Mouse (Mus musculus): ENCODE measurements around the gene Higd1b. TPM values are rescaled to one million over a fixed set of nuclear protein-coding genes. Genes with fewer than 3 reads are reported as not detected.

Gene Higd1b
- polyA plus RNA-seq, 1 experiment from 2014 or later: not detected

DNA sequence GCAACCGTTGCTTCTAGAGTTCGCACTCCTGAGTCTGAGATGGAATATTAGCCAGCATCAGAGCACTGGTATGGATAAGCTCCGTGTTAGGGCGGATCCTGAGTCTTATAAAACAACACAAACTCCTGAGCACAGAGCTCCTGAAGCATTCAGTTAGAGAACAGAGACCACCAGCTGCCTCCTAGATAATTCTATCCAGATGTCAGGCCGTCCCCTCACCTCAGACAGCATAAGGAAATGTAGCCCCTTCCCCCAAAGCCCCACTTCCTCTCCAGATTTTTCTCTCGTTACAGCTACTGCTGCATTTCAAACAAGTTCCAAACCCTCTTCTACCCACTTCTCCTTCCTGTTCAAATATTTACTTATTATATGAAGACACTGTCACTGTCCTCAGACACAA lies 20.3 kb downstream of the Higd1b start:
- WGBS: 83% methylated on average over 6 of the region's 6 CpGs
- H3K27me3 ChIP-seq (ENCODE audit: control insufficient read depth, insufficient read depth, low read length): no peaks in the 10 kb centered on the region
- no peak for ATAC-seq (ENCODE audit: insufficient number of reproducible peaks, insufficient read depth, low FRiP score, low read depth)

DNA sequence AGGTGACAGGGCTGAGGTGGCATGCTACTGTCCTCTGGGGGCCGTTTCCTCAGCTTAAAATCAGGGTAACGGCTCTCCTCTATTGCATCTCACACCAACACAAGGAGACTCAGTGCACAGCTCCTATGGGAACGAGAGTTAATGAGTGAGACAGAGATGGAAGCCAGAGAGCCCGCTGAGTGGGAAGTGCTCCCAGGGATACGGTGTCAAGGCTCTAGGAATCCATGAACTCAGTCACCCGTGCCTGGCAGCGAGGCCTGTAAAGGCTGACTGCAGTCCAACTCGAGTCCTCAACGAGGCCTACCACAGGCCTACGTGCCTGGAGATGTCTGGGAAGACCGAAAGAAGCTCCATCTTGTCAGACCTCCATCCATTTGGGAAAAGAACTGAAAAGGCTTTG lies 23.3 kb downstream of the Higd1b start:
- H3K9me3 ChIP-seq (ENCODE audit: control insufficient read depth, low read depth, low read length): no peaks in the 10 kb centered on the region
- H3K36me3 ChIP-seq (ENCODE audit: control insufficient read depth, insufficient read depth, low read length): peaks cover 65% of the 10 kb centered on the region
- no peaks in the 10 kb centered on the region for H3K4me1 ChIP-seq (ENCODE audit: control insufficient read depth, insufficient read depth, low read length)
- no peak overlapping the region for H3K9ac ChIP-seq (replicated peaks; ENCODE audit: low read depth, low read length)
- 95% methylated on average over 11 of the region's 11 CpGs for WGBS
- ATAC-seq (ENCODE audit: insufficient number of reproducible peaks, insufficient read depth, low FRiP score, low read depth): no peak
- no peak overlapping the region for H3K4me3 ChIP-seq (ENCODE audit: low read depth, low read length)
- no peaks in the 10 kb centered on the region for H3K27me3 ChIP-seq (ENCODE audit: control insufficient read depth, insufficient read depth, low read length)
- no peak overlapping the region for H3K27ac ChIP-seq (ENCODE audit: low read length)
- H3K4me2 ChIP-seq (replicated peaks; ENCODE audit: low read depth, low read length): no peak overlapping the region

More for the DNA sequence above, 20.3 kb downstream of the Higd1b start:
- Histone ChIP-seq H3K36me3 (ENCODE audit: control insufficient read depth, insufficient read depth, low read length) (peaks cover 69% of the 10 kb centered on the region), H3K9ac (replicated peaks; ENCODE audit: low read depth, low read length) (no peak overlapping the region), H3K27ac (ENCODE audit: low read length) (no peak overlapping the region), H3K4me2 (replicated peaks; ENCODE audit: low read depth, low read length) (no peak overlapping the region), H3K4me3 (ENCODE audit: low read depth, low read length) (no peak overlapping the region), H3K9me3 (ENCODE audit: control insufficient read depth, low read depth, low read length) (no peaks in the 10 kb centered on the region), H3K4me1 (ENCODE audit: control insufficient read depth, insufficient read depth, low read length) (no peaks in the 10 kb centered on the region)

DNA sequence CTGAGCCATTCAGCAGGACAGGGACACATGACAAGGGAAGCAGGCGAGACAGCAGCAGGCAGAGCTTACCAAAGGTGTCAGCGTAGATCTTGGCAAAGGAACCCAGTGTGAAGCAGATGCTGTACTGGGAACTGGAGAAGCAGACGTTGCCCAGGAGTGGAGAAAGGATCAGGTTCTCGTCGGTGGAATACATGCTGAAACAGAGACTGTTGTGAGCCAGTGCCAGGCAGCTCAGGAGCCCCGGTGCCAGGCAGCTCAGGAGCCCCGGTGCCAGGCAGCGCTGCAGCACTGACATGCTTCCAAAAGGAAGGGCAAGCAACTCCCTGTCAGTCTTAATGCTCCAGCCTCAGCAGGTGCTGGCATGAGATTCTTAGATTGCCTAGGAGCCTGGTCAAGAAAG lies 24.3 kb downstream of the Higd1b start:
- WGBS: 92% methylated on average over 8 of the region's 8 CpGs
- Histone ChIP-seq H3K4me3 (ENCODE audit: low read depth, low read length) (no peak overlapping the region), H3K27ac (ENCODE audit: low read length) (no peak overlapping the region), H3K4me1 (ENCODE audit: control insufficient read depth, insufficient read depth, low read length) (no peaks in the 10 kb centered on the region), H3K36me3 (ENCODE audit: control insufficient read depth, insufficient read depth, low read length) (peaks cover 61% of the 10 kb centered on the region), H3K9me3 (ENCODE audit: control insufficient read depth, low read depth, low read length) (no peaks in the 10 kb centered on the region), H3K27me3 (ENCODE audit: control insufficient read depth, insufficient read depth, low read length) (no peaks in the 10 kb centered on the region), H3K9ac (replicated peaks; ENCODE audit: low read depth, low read length) (no peak overlapping the region), H3K4me2 (replicated peaks; ENCODE audit: low read depth, low read length) (no peak overlapping the region)
- no peak for ATAC-seq (ENCODE audit: insufficient number of reproducible peaks, insufficient read depth, low FRiP score, low read depth)

DNA sequence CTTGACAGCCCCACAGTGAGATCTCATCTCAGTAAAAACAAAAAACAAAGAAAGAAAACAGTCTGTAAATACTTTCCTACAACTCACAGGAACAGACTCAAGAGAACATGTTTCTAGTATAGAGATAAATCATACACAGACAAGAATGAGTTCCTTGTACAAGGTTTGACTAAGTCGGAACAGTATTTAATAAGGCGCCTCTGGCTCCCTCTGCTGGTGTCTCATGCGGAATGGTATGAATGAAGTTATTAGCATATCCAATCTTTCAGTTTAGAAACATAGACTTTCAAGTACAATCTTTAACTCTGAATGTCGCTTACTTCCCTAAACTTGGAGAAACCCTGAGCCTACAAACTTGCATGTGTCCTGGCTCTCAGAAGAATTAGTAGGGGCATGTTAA lies 28.6 kb downstream of the Higd1b start:
- no peak for ATAC-seq (ENCODE audit: insufficient number of reproducible peaks, insufficient read depth, low FRiP score, low read depth)
- Histone ChIP-seq H3K9ac (replicated peaks; ENCODE audit: low read depth, low read length) (no peak overlapping the region), H3K4me2 (replicated peaks; ENCODE audit: low read depth, low read length) (no peak overlapping the region), H3K4me3 (ENCODE audit: low read depth, low read length) (no peak overlapping the region), H3K4me1 (ENCODE audit: control insufficient read depth, insufficient read depth, low read length) (no peaks in the 10 kb centered on the region), H3K36me3 (ENCODE audit: control insufficient read depth, insufficient read depth, low read length) (peaks cover 70% of the 10 kb centered on the region), H3K9me3 (ENCODE audit: control insufficient read depth, low read depth, low read length) (no peaks in the 10 kb centered on the region), H3K27me3 (ENCODE audit: control insufficient read depth, insufficient read depth, low read length) (no peaks in the 10 kb centered on the region), H3K27ac (ENCODE audit: low read length) (no peak overlapping the region)
- 31% methylated on average over 4 of the region's 4 CpGs for WGBS

DNA sequence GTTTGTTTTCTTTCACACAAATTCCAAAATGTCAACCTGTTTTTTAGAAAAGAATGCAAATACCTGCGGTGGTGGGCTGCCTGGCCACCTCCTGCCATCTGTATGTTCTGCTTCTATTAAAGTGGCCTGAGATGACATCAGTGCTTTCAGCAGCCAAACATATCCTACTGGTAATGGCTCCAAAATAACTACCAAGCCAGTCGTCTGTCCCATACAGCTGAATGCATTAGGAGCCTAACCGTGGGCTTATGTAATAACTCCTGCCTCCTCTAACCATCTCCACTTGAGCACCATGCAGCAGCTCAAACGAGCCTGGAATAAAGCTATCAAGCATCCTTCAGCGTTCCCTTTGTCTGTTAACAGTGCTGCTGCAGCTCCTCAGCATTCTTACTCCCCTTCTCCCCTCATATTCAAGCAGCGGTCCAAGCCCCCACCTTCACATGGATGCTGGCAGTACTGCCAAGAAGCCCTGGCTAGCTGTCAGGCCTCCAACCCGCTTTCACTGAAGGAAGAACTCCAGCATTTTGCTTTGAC lies 39.2 kb downstream of the Higd1b start:
- H3K9ac ChIP-seq (replicated peaks; ENCODE audit: low read depth, low read length): no peak overlapping the region
- no peaks in the 10 kb centered on the region for H3K9me3 ChIP-seq (ENCODE audit: control insufficient read depth, low read depth, low read length)
- ATAC-seq (ENCODE audit: insufficient number of reproducible peaks, insufficient read depth, low FRiP score, low read depth): no peak
- peaks cover 4% of the 10 kb centered on the region for H3K4me1 ChIP-seq (ENCODE audit: control insufficient read depth, insufficient read depth, low read length)
- peaks cover 49% of the 10 kb centered on the region for H3K36me3 ChIP-seq (ENCODE audit: control insufficient read depth, insufficient read depth, low read length)
- H3K4me3 ChIP-seq (ENCODE audit: low read depth, low read length): no peak overlapping the region
- no peak overlapping the region for H3K27ac ChIP-seq (ENCODE audit: low read length)
- H3K27me3 ChIP-seq (ENCODE audit: control insufficient read depth, insufficient read depth, low read length): no peaks in the 10 kb centered on the region
- WGBS: 78% methylated on average over 7 of the region's 7 CpGs
- H3K4me2 ChIP-seq (replicated peaks; ENCODE audit: low read depth, low read length): no peak overlapping the region

DNA sequence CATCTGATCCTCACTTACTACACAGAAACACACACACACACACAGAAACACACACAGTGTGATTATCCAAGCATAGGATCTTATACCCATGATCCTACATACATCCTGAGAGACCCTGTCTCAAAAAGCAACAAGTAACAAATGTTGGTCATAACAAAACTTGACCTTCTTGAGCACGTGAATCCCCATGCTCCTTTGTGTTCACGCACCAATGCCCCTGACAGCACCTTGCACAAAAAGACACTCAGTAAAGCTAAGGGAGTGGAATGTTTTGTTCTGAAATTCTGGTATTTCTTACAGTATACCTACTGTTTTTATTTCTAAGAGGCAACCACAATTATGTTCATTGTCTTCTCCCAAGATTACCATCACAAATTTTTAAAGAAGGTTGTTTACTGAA lies 43.9 kb downstream of the Higd1b start:
- Histone ChIP-seq H3K4me3 (ENCODE audit: low read depth, low read length) (peak overlapping the region; percentile 91), H3K36me3 (ENCODE audit: control insufficient read depth, insufficient read depth, low read length) (peaks cover 29% of the 10 kb centered on the region; the same call in 1 of the 2 replicates), H3K27ac (ENCODE audit: low read length) (no peak overlapping the region), H3K9ac (replicated peaks; ENCODE audit: low read depth, low read length) (no peak overlapping the region), H3K4me2 (replicated peaks; ENCODE audit: low read depth, low read length) (peak overlapping the region; percentile 80), H3K4me1 (ENCODE audit: control insufficient read depth, insufficient read depth, low read length) (peaks cover 11% of the 10 kb centered on the region), H3K9me3 (ENCODE audit: control insufficient read depth, low read depth, low read length) (no peaks in the 10 kb centered on the region), H3K27me3 (ENCODE audit: control insufficient read depth, insufficient read depth, low read length) (no peaks in the 10 kb centered on the region)
- WGBS: 75% methylated on average over 2 of the region's 2 CpGs
- no peak for ATAC-seq (ENCODE audit: insufficient number of reproducible peaks, insufficient read depth, low FRiP score, low read depth)

DNA sequence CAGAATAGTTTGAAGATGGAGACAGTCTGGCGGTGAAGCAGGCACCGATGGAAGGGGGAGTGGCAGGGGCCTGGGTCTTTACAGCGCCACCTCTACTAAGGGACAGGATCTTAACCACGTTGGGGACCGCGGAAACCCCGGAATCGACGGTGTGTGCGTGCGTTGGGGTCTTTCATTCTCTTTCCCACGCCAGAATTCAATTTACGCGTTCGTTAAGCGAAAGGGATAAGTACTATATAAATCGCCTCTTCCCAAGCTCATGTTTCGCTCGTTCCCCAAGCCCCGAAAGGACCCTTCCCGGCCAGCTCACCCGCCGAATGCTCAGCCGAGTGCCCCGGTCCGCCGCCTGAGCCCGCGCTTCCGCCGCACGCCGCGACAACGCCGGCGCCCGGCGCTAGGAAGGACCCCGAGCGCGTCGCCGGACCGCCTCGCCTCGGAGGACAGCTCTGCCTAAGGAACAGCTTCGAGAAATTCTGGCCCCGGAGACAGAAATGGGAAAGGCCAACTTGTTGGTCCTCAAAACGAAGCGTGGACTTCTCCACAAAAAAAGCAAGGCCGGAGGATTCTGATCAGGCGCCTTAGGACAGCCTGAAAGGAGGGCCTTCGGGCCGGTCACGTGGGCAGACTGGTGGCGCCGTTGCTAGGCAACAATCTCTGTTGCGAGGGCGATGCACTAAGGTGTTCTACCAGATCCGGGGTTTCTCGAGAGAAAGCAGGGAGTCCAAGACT lies 45.1 kb downstream of the Higd1b start, which contains the start of the genes Eftud2 and Ccdc103:
TSS of gene Eftud2 (minus strand) at position 401 of the 729 bp plus-strand sequence.
TSS of gene Ccdc103 (plus strand) at position 620 of the 729 bp plus-strand sequence.
- H3K4me1 ChIP-seq (ENCODE audit: control insufficient read depth, insufficient read depth, low read length): peaks cover 11% of the 10 kb centered on the region
- H3K36me3 ChIP-seq (ENCODE audit: control insufficient read depth, insufficient read depth, low read length): peaks cover 17% of the 10 kb centered on the region; the same call in 1 of the 2 replicates
- peak within 1 kb of the TSS; percentile 74 for H3K9ac ChIP-seq (replicated peaks; ENCODE audit: low read depth, low read length)
- ATAC-seq (ENCODE audit: insufficient number of reproducible peaks, insufficient read depth, low FRiP score, low read depth): peak; percentile 90
- H3K27ac ChIP-seq (ENCODE audit: low read length): peak within 1 kb of the TSS; percentile 87
- H3K4me2 ChIP-seq (replicated peaks; ENCODE audit: low read depth, low read length): peak within 1 kb of the TSS; percentile 80
- H3K9me3 ChIP-seq (ENCODE audit: control insufficient read depth, low read depth, low read length): no peaks in the 10 kb centered on the region
- peak within 1 kb of the TSS; percentile 91 for H3K4me3 ChIP-seq (ENCODE audit: low read depth, low read length)
- no peaks in the 10 kb centered on the region for H3K27me3 ChIP-seq (ENCODE audit: control insufficient read depth, insufficient read depth, low read length)
- under 1% methylated on average over 62 of the region's 62 CpGs for WGBS

DNA sequence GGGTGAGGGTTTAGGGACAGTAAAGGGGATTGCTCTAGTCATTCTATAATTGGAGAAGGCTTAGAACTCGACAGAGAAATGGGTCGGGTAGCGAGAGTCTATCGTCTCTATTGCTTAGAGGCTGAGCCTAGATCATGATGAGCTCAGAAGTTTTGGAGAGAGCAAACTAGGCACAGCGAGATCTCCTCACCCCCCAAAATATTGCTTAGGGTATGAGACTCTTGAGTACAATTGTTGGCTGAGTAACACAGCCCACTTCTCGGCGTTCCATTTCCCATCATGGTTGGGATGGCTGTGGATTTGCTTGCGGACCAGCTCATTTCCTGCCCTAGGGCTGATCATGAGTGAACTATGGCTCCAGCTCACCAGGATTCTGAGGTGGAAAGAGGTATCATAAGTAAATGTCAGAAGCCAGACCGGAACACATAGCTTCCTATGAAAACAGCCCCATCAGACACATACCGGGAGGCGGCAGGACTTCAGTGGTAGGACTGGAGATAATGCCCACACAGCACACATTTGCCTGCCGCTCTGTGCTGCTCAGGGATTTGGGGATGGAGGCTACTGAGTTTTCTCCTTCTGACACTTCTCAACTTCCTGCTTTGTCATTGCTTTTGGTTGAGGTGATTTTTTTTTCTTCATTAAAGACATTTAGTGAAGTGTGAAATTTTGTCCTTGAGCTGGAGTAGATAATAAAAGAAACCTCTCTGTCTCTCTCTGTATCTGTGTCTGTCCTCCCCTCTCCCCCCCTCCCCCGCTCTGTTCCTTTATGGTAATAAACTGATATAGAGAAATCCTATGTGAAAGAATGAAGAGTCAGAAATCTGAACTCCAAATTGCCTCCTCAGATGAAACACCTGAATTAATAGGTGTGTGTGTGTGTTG lies 45.9 kb downstream of the Higd1b start:
- 0 out of 2 replicates have a peak, but pooled peaks have one; percentile 19 for ATAC-seq (ENCODE audit: insufficient number of reproducible peaks, insufficient read depth, low FRiP score, low read depth)
- peaks cover 11% of the 10 kb centered on the region for H3K4me1 ChIP-seq (ENCODE audit: control insufficient read depth, insufficient read depth, low read length)
- 15% methylated on average over 13 of the region's 13 CpGs for WGBS
- H3K27ac ChIP-seq (ENCODE audit: low read length): no peak overlapping the region
- peaks cover 12% of the 10 kb centered on the region; the same call in 1 of the 2 replicates for H3K36me3 ChIP-seq (ENCODE audit: control insufficient read depth, insufficient read depth, low read length)
- no peaks in the 10 kb centered on the region for H3K27me3 ChIP-seq (ENCODE audit: control insufficient read depth, insufficient read depth, low read length)
- H3K4me2 ChIP-seq (replicated peaks; ENCODE audit: low read depth, low read length): peak overlapping the region; percentile 80
- H3K9ac ChIP-seq (replicated peaks; ENCODE audit: low read depth, low read length): no peak overlapping the region; the same call in 1 of the 2 replicates
- H3K9me3 ChIP-seq (ENCODE audit: control insufficient read depth, low read depth, low read length): no peaks in the 10 kb centered on the region
- H3K4me3 ChIP-seq (ENCODE audit: low read depth, low read length): peak overlapping the region; percentile 91
